Mouse (Mus musculus) neural tube, embryonic 12.5 days (tissue): ENCODE data around the gene Ankrd9. TPM values are rescaled to one million over a fixed set of nuclear protein-coding genes. Genes with fewer than 3 reads are reported as not detected.

Source experiments
- ATAC-seq: fragments of 200-750 bp; cut with Nextera tagmentation; 2 replicates; pipeline ENCODE4 v1.8.0; 2017; ENCODE audit warnings: low read depth, mild to moderate bottlenecking, moderate TSS enrichment, moderate library complexity; ENCODE audit not compliant: low FRiP score
- H3K27ac ChIP-seq: fragments of 300-500 bp; sonication (generic); 2 replicates; pipeline ENCODE4 v1.5.1; 2016
- H3K27me3 ChIP-seq: fragments of 300-500 bp; sonication (generic); replicated peaks from 2 replicates; pipeline ENCODE4 v1.6.1; 2016; ENCODE audit warnings: mild to moderate bottlenecking
- H3K36me3 ChIP-seq: fragments of 300-500 bp; sonication (generic); 2 replicates; pipeline ENCODE4 v1.6.1; 2016; ENCODE audit warnings: mild to moderate bottlenecking
- H3K4me1 ChIP-seq: fragments of 300-500 bp; sonication (generic); 2 replicates; pipeline ENCODE4 v1.6.1; 2016
- H3K4me2 ChIP-seq: fragments of 300-500 bp; sonication (generic); replicated peaks from 2 replicates; pipeline ENCODE4 v1.6.1; 2016; ENCODE audit warnings: mild to moderate bottlenecking
- H3K4me3 ChIP-seq: fragments of 300-500 bp; sonication (generic); 2 replicates; pipeline ENCODE4 v1.5.1; 2016
- H3K9ac ChIP-seq: fragments of 300-500 bp; sonication (generic); 2 replicates; pipeline ENCODE4 v1.6.1; 2016; ENCODE audit warnings: mild to moderate bottlenecking
- H3K9me3 ChIP-seq: fragments of 300-500 bp; sonication (generic); 2 replicates; pipeline ENCODE4 v1.6.1; 2016; ENCODE audit warnings: mild to moderate bottlenecking
- WGBS: fragments of 180-500 bp; shearing (Covaris S2); methylation state at CpG from one replicate; pipeline ENCODE4 v1.1.7; 2016; 5-methylcytosine and 5-hydroxymethylcytosine counted together
- polyA plus RNA-seq: library from polyadenylated mRNA; unstranded; fragments of >200 nt; fragmentation: Nextera tagmentation; extraction: Ambion mirVana; gene quantifications from 2 replicates; pipeline ENCODE4 v1.2.1, GENCODE M21; 2016

Gene Ankrd9
- polyA plus RNA-seq, 1 experiment from 2014 or later = 9.5 TPM

DNA sequence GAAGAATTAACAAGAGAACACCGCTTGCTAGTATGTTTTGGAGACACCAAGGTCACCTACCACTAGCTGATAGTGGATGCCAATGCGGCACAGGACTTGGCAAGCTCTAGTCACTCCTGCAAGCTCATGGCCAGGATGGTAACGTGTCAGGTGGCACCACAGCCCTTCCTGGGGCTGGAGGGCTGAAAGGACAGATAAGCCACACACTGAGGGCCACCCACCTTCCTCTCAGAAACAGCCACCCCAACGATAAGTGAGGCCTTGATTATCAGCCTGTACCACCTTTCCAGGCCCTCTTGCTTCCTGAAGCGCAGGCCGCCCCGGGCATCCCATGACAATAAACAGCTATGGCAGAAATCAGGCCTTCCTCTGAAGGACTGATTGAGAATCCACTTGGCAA, 4.5 kb downstream of the Ankrd9 start:
- Histone ChIP-seq H3K27ac (no peak overlapping the region), H3K4me1 (peaks cover 9% of the 10 kb centered on the region), H3K4me2 (no peak overlapping the region), H3K9me3 (no peaks in the 10 kb centered on the region), H3K9ac (no peak overlapping the region), H3K27me3 (no peaks in the 10 kb centered on the region), H3K4me3 (no peak overlapping the region), H3K36me3 (peaks cover 61% of the 10 kb centered on the region)
- WGBS = 92% methylated on average over 7 of the region's 7 CpGs
- ATAC-seq = no peak

DNA sequence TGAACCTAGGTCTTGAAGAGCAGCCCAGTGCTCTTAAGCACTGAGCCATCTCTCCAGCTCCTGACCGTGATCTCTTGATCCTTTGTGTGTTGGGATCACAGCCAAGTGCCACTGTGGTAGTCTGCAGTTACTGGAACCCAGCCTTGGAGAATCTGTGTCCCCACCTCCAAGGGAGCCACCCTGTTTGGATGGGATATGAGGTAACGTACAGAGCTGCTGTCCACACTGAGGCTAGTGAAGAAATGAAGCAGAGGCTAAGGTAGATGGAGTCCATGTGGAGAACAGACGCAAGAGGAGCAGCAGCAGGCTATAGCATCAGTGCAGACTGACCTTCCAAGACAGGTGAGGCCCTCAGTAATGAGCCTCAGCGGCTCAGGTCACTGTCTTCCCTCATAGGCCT, 5.0 kb downstream of the Ankrd9 start:
- H3K36me3 ChIP-seq = peaks cover 66% of the 10 kb centered on the region
- peaks cover 7% of the 10 kb centered on the region for H3K4me1 ChIP-seq

DNA sequence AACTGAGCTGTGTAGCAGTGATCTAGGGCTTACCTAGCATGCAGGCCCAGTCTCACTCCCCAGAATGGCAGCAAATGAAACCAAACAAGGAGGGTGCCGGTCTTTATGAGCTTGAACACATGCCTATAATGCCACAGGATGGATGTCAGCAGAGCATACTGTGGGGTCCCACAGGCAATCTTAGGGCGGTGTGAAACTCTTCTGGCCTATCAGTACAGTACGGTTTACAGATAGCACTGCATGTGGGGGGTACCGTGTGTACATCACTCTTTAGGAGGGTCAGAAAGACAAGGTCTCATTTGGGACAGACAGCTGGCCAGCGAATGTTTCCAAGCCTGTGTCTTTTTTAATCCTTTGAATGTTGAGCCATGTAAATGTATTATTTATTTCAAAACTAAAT, 6.9 kb downstream of the Ankrd9 start:
- Histone ChIP-seq H3K9ac (no peak overlapping the region), H3K36me3 (peaks cover 78% of the 10 kb centered on the region), H3K4me3 (no peak overlapping the region), H3K9me3 (no peaks in the 10 kb centered on the region), H3K4me2 (no peak overlapping the region), H3K4me1 (no peaks in the 10 kb centered on the region), H3K27me3 (no peaks in the 10 kb centered on the region), H3K27ac (no peak overlapping the region)
- no peak for ATAC-seq
- whole genome bisulfite sequencing = 94% methylated on average over 5 of the region's 5 CpGs

More for the DNA sequence above, 5.0 kb downstream of the Ankrd9 start:
- Histone ChIP-seq H3K27me3 (no peaks in the 10 kb centered on the region), H3K27ac (no peak overlapping the region), H3K9me3 (no peaks in the 10 kb centered on the region), H3K9ac (no peak overlapping the region), H3K4me3 (no peak overlapping the region), H3K4me2 (no peak overlapping the region)
- ATAC-seq = no peak
- 92% methylated on average over 4 of the region's 4 CpGs for WGBS

DNA sequence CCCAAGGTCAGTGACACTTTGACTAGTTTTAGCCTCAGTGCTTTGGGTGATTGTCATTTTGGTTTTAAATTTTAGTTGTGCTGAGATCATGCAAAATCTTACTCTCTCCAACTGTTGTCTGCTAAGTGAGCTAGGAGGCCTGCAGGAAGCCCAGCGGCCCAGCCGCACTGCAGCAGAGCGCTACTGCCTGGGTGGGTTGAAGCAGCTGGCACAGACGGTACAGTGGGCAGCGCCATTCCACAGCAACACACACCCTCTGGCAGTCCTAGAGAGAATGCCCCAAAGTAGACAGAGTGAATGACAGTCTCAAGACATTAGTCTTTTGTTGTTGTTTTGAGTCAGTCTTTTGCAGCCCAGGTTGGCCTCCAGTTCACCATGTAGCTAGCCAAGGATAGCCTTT, 8.4 kb downstream of the Ankrd9 start:
- WGBS = 93% methylated on average over 5 of the region's 5 CpGs
- ATAC-seq = no peak
- H3K27ac ChIP-seq = no peak overlapping the region
- H3K9ac ChIP-seq = no peak overlapping the region
- no peaks in the 10 kb centered on the region for H3K9me3 ChIP-seq
- no peaks in the 10 kb centered on the region for H3K4me1 ChIP-seq
- H3K36me3 ChIP-seq = peaks cover 63% of the 10 kb centered on the region
- H3K4me2 ChIP-seq = no peak overlapping the region
- no peaks in the 10 kb centered on the region for H3K27me3 ChIP-seq
- no peak overlapping the region for H3K4me3 ChIP-seq

DNA sequence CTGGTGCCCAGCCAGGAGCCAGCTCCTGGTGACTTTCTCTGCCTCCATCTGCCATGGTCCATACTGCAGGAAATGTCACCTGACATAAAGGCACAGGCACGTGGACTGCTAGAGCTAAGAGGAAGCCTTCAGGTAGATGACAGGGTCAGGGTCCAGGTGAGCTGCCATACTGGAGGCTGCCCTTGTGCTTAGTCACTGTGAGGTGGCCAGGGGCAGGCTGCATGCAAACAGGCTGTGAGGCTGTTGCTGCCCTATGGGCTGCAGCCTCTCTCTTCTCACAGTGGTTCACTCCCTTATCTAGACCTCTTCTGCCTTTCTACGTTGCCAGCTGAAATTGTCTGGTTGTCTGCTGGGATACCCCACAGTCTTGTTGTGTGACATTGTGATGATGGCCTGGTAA, 11.7 kb downstream of the Ankrd9 start:
- 93% methylated on average over 2 of the region's 2 CpGs for WGBS
- ATAC-seq = no peak
- no peak overlapping the region for H3K9ac ChIP-seq
- H3K36me3 ChIP-seq = peaks cover 38% of the 10 kb centered on the region
- H3K4me1 ChIP-seq = no peaks in the 10 kb centered on the region
- H3K4me3 ChIP-seq = no peak overlapping the region
- no peak overlapping the region for H3K27ac ChIP-seq
- no peaks in the 10 kb centered on the region for H3K27me3 ChIP-seq
- H3K9me3 ChIP-seq = no peaks in the 10 kb centered on the region
- no peak overlapping the region for H3K4me2 ChIP-seq

DNA sequence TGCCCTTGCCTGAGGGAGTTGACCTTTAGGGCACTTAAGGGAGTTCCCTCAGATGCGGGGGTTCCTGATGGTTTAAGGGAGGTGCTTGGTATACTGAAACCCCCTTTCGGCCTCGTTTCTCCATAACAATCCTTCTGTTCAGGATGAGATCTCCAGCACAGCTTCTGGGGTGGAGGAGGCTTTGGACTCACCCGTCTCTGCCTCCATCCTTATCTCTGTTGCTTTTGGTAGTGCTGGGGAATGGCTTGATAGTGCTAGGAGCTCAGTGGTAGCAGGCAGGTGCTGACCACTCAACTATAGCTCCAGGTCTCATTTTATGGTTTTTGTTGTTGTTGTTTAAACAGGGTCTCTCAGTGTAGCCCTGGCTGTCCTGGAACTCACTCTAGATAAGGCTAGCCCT, 12.8 kb downstream of the Ankrd9 start:
- Histone ChIP-seq H3K27me3 (no peaks in the 10 kb centered on the region), H3K4me1 (no peaks in the 10 kb centered on the region), H3K36me3 (peaks cover 36% of the 10 kb centered on the region), H3K4me3 (no peak overlapping the region), H3K9me3 (no peaks in the 10 kb centered on the region), H3K4me2 (no peak overlapping the region), H3K27ac (no peak overlapping the region), H3K9ac (no peak overlapping the region)
- ATAC-seq = no peak
- 80% methylated on average over 4 of the region's 4 CpGs for WGBS

DNA sequence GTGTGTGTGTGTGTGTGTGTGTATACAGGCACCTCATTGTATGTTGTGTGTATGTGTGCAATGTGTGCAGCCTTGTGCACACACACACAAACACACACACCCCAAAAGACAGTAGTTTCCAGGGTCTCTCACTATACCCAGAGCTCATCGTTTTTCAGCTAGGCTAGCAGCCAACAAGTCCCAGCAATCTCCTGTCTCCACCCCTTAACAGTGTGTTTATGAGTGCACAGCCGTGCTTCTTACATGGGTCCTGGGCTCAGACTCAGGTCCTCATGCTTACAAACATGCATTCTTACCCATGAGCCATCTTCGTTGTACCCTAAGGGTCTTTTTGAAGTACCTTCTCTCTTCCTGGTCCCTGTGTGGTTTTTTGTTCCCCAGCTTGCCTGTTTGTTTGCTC, 13.3 kb downstream of the Ankrd9 start:
- H3K4me3 ChIP-seq = no peak overlapping the region
- H3K4me1 ChIP-seq = no peaks in the 10 kb centered on the region
- H3K27ac ChIP-seq = no peak overlapping the region
- no peak overlapping the region for H3K9ac ChIP-seq
- H3K4me2 ChIP-seq = no peak overlapping the region
- H3K27me3 ChIP-seq = no peaks in the 10 kb centered on the region
- WGBS = 78% methylated on average over 3 of the region's 3 CpGs
- ATAC-seq = no peak
- H3K9me3 ChIP-seq = no peaks in the 10 kb centered on the region
- H3K36me3 ChIP-seq = peaks cover 36% of the 10 kb centered on the region

DNA sequence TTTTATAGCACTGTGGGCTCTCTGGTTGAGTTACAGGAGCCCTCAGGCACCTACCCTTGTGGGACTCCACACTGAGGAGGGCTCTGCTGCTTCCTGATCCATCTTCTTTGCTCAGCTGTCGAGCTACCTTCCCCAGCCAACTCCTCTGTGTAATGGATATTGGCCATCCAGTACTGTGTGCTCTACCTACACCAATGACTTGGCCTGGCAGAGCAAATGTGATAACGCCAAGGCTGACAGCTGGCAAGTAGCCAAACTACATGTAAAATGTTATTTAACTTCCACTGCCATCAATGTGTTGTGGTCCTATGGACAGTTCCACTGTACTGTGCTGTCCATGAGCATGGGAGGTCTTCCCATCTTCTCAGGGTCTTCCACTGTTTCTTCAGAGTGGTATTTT, 16.9 kb downstream of the Ankrd9 start:
- ATAC-seq = no peak

DNA sequence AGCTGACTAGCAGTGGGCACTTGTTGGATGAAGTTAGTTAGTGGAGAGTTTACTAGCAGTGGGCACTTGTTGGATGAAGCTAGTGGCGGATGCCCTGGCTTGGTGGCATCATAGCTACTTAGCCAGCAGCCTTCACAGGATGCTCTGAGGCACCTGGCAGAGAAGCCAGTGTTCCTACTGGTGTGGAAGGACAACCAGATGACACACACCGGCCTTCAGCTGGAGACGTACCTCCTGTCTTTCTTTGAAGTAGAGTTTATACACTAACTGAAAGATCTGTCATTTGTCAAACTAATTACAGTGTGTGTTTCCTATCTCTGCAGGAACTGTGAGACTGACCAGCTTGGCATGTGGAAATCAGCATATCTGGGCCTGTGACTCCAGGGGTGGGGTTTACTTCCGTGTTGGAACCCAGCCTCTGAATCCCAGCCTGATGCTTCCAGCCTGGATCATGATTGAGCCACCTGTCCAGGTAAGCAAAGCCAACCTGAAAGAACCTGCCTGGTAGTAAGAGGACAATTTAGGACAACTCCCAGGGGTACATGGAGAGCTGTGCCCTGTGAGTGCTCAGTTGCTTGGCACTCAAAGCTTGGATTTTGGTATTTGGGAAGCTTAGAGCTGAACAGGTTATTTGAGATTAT, 24.4 kb downstream of the Ankrd9 start:
- no peaks in the 10 kb centered on the region for H3K9me3 ChIP-seq
- WGBS = 83% methylated on average over 4 of the region's 4 CpGs

More for the DNA sequence above, 16.9 kb downstream of the Ankrd9 start:
- H3K27me3 ChIP-seq = no peaks in the 10 kb centered on the region
- no peak overlapping the region for H3K4me3 ChIP-seq
- H3K27ac ChIP-seq = no peak overlapping the region
- no peaks in the 10 kb centered on the region for H3K9me3 ChIP-seq
- H3K36me3 ChIP-seq = peaks cover 16% of the 10 kb centered on the region; the same call in 1 of the 2 replicates
- no peak overlapping the region for H3K9ac ChIP-seq
- no peaks in the 10 kb centered on the region for H3K4me1 ChIP-seq
- WGBS = 82% methylated on average over 2 of the region's 2 CpGs
- H3K4me2 ChIP-seq = no peak overlapping the region

DNA sequence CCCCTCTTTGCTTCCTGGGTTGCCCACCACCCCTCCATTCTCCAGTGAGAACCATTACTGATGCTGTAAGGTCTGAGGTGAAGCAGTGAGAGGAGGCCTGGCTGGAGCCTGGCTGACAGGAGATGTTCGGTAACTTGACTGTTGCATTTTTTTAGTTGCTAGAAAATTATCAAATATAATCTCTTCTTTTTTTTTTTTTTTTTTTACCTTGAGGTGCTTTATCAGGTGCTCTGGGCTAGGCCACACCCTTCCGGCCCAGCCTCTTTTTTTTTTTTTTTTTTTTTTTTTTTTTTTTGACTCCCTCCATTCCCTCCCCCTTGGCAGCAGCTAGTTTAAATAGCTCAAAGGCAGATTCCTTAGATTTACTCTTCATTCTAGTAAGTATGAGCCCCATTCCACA, 24.9 kb downstream of the Ankrd9 start:
- no peak for ATAC-seq
- H3K36me3 ChIP-seq = peaks cover 22% of the 10 kb centered on the region
- H3K9me3 ChIP-seq = no peaks in the 10 kb centered on the region
- H3K27ac ChIP-seq = no peak overlapping the region
- no peak overlapping the region for H3K4me3 ChIP-seq
- H3K9ac ChIP-seq = no peak overlapping the region
- H3K27me3 ChIP-seq = no peaks in the 10 kb centered on the region
- no peaks in the 10 kb centered on the region for H3K4me1 ChIP-seq
- H3K4me2 ChIP-seq = no peak overlapping the region
- 96% methylated on average over 2 of the region's 2 CpGs for WGBS

More for the DNA sequence above, 24.4 kb downstream of the Ankrd9 start:
- H3K27me3 ChIP-seq = no peaks in the 10 kb centered on the region
- no peak overlapping the region for H3K4me3 ChIP-seq
- peaks cover 21% of the 10 kb centered on the region for H3K36me3 ChIP-seq
- ATAC-seq = no peak
- H3K4me2 ChIP-seq = no peak overlapping the region
- H3K27ac ChIP-seq = no peak overlapping the region
- no peaks in the 10 kb centered on the region for H3K4me1 ChIP-seq
- H3K9ac ChIP-seq = no peak overlapping the region

DNA sequence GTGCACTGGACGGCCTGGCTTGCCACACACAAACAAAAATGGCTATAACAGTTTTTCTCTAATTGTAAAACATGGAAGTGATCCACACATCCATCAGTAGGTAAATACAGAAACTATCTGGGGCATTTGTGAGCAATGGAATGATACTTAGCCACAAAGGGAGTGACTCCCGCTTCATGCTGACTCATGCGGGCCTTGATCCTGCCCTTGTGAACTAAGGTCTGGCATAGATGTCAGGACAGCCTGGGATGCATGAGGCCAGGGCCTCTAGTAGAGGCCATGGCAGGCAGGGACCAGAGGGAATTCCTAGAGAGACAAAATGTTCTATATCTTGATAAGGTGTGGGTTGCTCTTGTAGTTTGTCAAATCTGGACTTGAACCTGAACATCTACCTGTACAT, 25.4 kb downstream of the Ankrd9 start:
- WGBS = 94% methylated on average over 3 of the region's 3 CpGs
- no peak for ATAC-seq
- Histone ChIP-seq H3K9me3 (no peaks in the 10 kb centered on the region), H3K27ac (no peak overlapping the region), H3K9ac (no peak overlapping the region), H3K4me2 (no peak overlapping the region), H3K27me3 (no peaks in the 10 kb centered on the region), H3K4me1 (no peaks in the 10 kb centered on the region), H3K4me3 (no peak overlapping the region), H3K36me3 (peaks cover 25% of the 10 kb centered on the region)

DNA sequence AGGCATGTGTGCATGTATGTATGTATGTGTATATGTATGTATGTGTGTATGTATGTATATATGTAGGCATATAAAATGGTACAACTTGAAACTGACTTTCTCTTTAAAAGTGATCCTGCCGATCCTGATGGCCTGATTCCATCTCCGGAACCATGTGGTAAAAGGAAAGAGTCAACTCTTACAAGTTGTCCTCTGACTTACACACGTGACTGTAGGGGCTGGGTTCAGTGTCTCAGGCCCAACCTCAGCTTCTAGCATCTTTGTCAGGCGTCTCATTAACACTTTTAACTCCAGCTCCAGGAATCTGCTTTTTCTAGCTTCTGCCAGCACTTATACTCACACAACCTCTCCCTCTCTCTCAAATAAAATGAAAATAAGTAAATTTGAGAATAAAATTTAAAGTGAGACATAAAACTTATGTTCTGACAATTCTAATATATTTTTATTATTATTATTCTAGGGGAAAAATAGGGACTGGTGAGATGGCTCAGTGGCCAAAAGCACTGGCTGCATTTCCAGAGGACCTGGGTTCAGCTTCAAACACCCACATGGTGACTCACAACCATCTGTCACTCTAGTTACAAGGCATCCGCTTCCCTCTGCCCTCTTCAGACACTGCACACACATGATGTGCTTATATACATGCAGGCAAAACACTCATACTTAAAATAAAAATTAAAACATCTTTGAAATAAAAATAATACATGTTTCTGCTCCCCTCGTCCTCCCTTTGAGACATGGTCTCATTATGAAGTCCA, 26.0 kb downstream of the Ankrd9 start:
- Histone ChIP-seq H3K9ac (no peak overlapping the region), H3K36me3 (peaks cover 29% of the 10 kb centered on the region), H3K4me3 (no peak overlapping the region), H3K27ac (no peak overlapping the region), H3K4me2 (no peak overlapping the region), H3K9me3 (no peaks in the 10 kb centered on the region), H3K27me3 (no peaks in the 10 kb centered on the region), H3K4me1 (no peaks in the 10 kb centered on the region)
- 83% methylated on average over 6 of the region's 6 CpGs for WGBS
- no peak for ATAC-seq

DNA sequence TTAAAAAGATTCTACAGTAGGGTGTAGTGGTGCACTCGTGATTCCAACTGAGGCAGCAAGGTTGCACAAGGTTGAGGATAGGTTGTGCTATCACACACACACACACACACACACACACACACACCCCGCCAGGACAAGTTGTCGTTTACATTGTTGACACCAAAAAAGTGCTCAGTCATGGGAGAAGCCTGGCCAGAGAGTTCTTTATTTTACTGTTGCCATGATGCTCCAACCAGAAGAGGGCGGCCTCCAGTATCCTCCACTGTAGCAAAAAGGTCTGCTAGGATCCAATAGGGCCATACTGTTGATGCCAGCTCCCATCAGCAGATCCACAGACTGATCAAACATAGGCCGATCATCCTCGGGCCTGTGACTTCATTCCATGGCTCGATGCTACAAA, 27.6 kb downstream of the Ankrd9 start:
- 82% methylated on average over 7 of the region's 7 CpGs for WGBS
- no peak overlapping the region for H3K9ac ChIP-seq
- no peaks in the 10 kb centered on the region for H3K9me3 ChIP-seq
- no peak overlapping the region for H3K4me3 ChIP-seq
- H3K4me2 ChIP-seq = no peak overlapping the region
- H3K27ac ChIP-seq = no peak overlapping the region
- H3K27me3 ChIP-seq = no peaks in the 10 kb centered on the region
- ATAC-seq = no peak
- H3K36me3 ChIP-seq = peaks cover 27% of the 10 kb centered on the region
- no peaks in the 10 kb centered on the region for H3K4me1 ChIP-seq
